In the genomic region with DNA sequence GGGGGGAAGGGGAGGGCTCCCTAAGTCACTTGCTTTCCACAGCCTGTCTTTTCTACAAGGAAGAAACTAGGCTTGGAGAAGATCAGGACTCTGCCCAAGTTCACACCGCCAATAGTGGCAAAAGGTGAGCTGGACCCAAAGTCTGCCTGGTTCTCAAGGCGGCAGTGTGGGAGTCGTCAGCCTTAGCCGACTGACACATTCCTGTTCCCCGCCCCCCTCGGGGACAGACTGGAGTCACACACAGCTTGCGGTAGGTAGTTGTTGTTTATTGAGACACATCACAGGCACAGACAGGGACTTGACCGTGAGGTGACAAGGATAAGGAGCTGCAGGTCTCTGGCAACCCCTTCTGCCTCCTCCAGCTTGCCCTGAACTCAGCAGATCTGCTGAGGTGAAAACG, we compare ENCODE assay signal across 15 mouse cellular contexts. TPM values are rescaled to one million over a fixed set of nuclear protein-coding genes. Genes with fewer than 3 reads are reported as not detected.
A peak's percentile ranks its signal among the peaks of the same experiment; 100 is the strongest.
DNase-seq lines count a peak whose midpoint lies in the region; ATAC-seq and TF ChIP-seq lines count a peak whose summit lies in the region.
"Had no signal": no experiment of that assay in that cellular context is flagged by ENCODE, and none has a peak within 500 bp of the region (broad histone marks: within the 10 kb centered on the region; RNA-seq: fewer than 3 reads in every experiment).

No protein-coding gene starts in this region.

- H3K9ac ChIP-seq in heart, postnatal 0 days (replicated peaks; ENCODE audit: low read depth, low read length): no peak overlapping the region
- no peak overlapping the region for H3K9ac ChIP-seq in neural tube, embryonic 15.5 days (replicated peaks)
- H3K9ac ChIP-seq in intestine, embryonic 16.5 days (ENCODE audit: low read depth, low read length): peak overlapping the region; percentile 54; the same call in 1 of the 2 replicates
- peak overlapping the region; percentile 48; the same call in 1 of the 2 replicates for H3K9ac ChIP-seq in stomach, postnatal 0 days (ENCODE audit: low read length)
- H3K9ac ChIP-seq: embryonic facial prominence, embryonic 15.5 days had no signal

- H3K36me3 ChIP-seq in heart, postnatal 0 days (replicated peaks; ENCODE audit: control insufficient read depth, insufficient read depth, low read length): no peaks in the 10 kb centered on the region
- no peaks in the 10 kb centered on the region for H3K36me3 ChIP-seq in neural tube, embryonic 15.5 days
- no peaks in the 10 kb centered on the region for H3K36me3 ChIP-seq in intestine, embryonic 16.5 days (ENCODE audit: control insufficient read depth, insufficient read depth, low read length)
- H3K36me3 ChIP-seq in stomach, postnatal 0 days (ENCODE audit: control insufficient read depth, insufficient read depth, low read length): no peaks in the 10 kb centered on the region
- H3K36me3 ChIP-seq: embryonic facial prominence, embryonic 15.5 days; G1E had no signal

- H3K27ac ChIP-seq in heart, postnatal 0 days (ENCODE audit: low read depth): no peak overlapping the region
- H3K27ac ChIP-seq in neural tube, embryonic 15.5 days (replicated peaks): no peak overlapping the region
- H3K27ac ChIP-seq in intestine, embryonic 16.5 days (ENCODE audit: low read length): no peak overlapping the region
- H3K27ac ChIP-seq in stomach, postnatal 0 days (replicated peaks): peak overlapping the region; percentile 74
- H3K27ac ChIP-seq: embryonic facial prominence, embryonic 15.5 days had no signal

- no peak for ATAC-seq in heart, postnatal 0 days (ENCODE audit: insufficient read depth, low read depth)
- ATAC-seq in neural tube, embryonic 15.5 days (ENCODE audit: low FRiP score): no peak
- ATAC-seq in intestine, embryonic 16.5 days: peak; percentile 58
- peak; percentile 56 for ATAC-seq in stomach, postnatal 0 days (ENCODE audit: low FRiP score, low TSS enrichment)

- no peak for TF ChIP-seq EP300 in heart, postnatal 0 days (IDR thresholded peaks at IDR 0.05; ENCODE audit: low read depth)
- no peak for TF ChIP-seq EP300 in stomach, postnatal 0 days (optimal IDR thresholded peaks at IDR 0.05)

- no peak for TF ChIP-seq CTCF in heart, postnatal 0 days (IDR thresholded peaks at IDR 0.05; ENCODE audit: low read depth)
- no peak for TF ChIP-seq CTCF in stomach, postnatal 0 days (IDR thresholded peaks at IDR 0.05; ENCODE audit: low read depth)

- intact Hi-C loops in heart, postnatal 14 days (cut with DNase I): no loop called here
- intact Hi-C loops in gastrocnemius, postnatal 14 days (cut with DNase I; ENCODE audit: low total_unique reads): no loop called here

- WGBS in heart, postnatal 0 days: 15% methylated on average over 9 of the region's 9 CpGs
- WGBS in neural tube, embryonic 15.5 days: 19% methylated on average over 9 of the region's 9 CpGs
- 22% methylated on average over 9 of the region's 9 CpGs for WGBS in intestine, embryonic 16.5 days
- 19% methylated on average over 9 of the region's 9 CpGs for WGBS in stomach, postnatal 0 days

- peak overlapping the region; percentile 61; the same call in 1 of the 2 replicates for H3K4me2 ChIP-seq in heart, postnatal 0 days (ENCODE audit: low read depth, low read length)
- H3K4me2 ChIP-seq in neural tube, embryonic 15.5 days: no peak overlapping the region
- H3K4me2 ChIP-seq in intestine, embryonic 16.5 days (ENCODE audit: low read depth, low read length): peak overlapping the region; percentile 68
- peak overlapping the region; percentile 47 for H3K4me2 ChIP-seq in stomach, postnatal 0 days (replicated peaks; ENCODE audit: low read depth)

- peaks cover 28% of the 10 kb centered on the region for H3K27me3 ChIP-seq in heart, postnatal 0 days (ENCODE audit: control insufficient read depth, insufficient read depth, low read length)
- H3K27me3 ChIP-seq in neural tube, embryonic 15.5 days (replicated peaks): peaks cover 17% of the 10 kb centered on the region; the same call in 1 of the 2 replicates
- H3K27me3 ChIP-seq in intestine, embryonic 16.5 days (replicated peaks; ENCODE audit: control insufficient read depth, insufficient read depth, low read length): no peaks in the 10 kb centered on the region
- H3K27me3 ChIP-seq in stomach, postnatal 0 days (ENCODE audit: control insufficient read depth, insufficient read depth, low read length): no peaks in the 10 kb centered on the region

- H3K4me1 ChIP-seq in heart, postnatal 0 days (ENCODE audit: control insufficient read depth, insufficient read depth): peaks cover 5% of the 10 kb centered on the region; the same call in 1 of the 2 replicates
- H3K4me1 ChIP-seq in neural tube, embryonic 15.5 days: peaks cover 18% of the 10 kb centered on the region; the same call in 1 of the 2 replicates
- peaks cover 9% of the 10 kb centered on the region for H3K4me1 ChIP-seq in intestine, embryonic 16.5 days (ENCODE audit: control insufficient read depth, insufficient read depth, low read length)
- no peaks in the 10 kb centered on the region; the same call in 1 of the 2 replicates for H3K4me1 ChIP-seq in stomach, postnatal 0 days (replicated peaks; ENCODE audit: control insufficient read depth, insufficient read depth)

- H3K9me3 ChIP-seq in heart, postnatal 0 days (replicated peaks; ENCODE audit: control insufficient read depth, low read length): no peaks in the 10 kb centered on the region
- H3K9me3 ChIP-seq in neural tube, embryonic 15.5 days (replicated peaks): no peaks in the 10 kb centered on the region
- no peaks in the 10 kb centered on the region for H3K9me3 ChIP-seq in intestine, embryonic 16.5 days (ENCODE audit: control insufficient read depth, low read length)
- H3K9me3 ChIP-seq in stomach, postnatal 0 days (ENCODE audit: control insufficient read depth, low read length): no peaks in the 10 kb centered on the region
- H3K9me3 ChIP-seq: embryonic facial prominence, embryonic 15.5 days had no signal

- H3K4me3 ChIP-seq in heart, postnatal 0 days (ENCODE audit: low read depth, low read length): peak overlapping the region; percentile 37; the same call in 1 of the 2 replicates
- H3K4me3 ChIP-seq in neural tube, embryonic 15.5 days (replicated peaks): no peak overlapping the region
- H3K4me3 ChIP-seq in intestine, embryonic 16.5 days (ENCODE audit: low read length): no peak overlapping the region; the same call in 1 of the 2 replicates
- H3K4me3 ChIP-seq in stomach, postnatal 0 days (ENCODE audit: low read depth, low read length): peak overlapping the region; percentile 27
- H3K4me3 ChIP-seq: myocyte had no signal

- no peak for DNase-seq in heart, postnatal 0 days (ENCODE audit: low spot score)
- no peak for DNase-seq in heart, postnatal 14 days
- DNase-seq in neural tube, embryonic 10.5 days (ENCODE audit: extremely low spot score, low spot score): peak; percentile 26
- DNase-seq in stomach, postnatal 0 days (ENCODE audit: low spot score): peak; percentile 74
- no peak for DNase-seq in gastrocnemius, postnatal 14 days
- DNase-seq in layer of hippocampus, postnatal 14 days (ENCODE audit: low spot score in 2 of 2): no peak
- DNase-seq: right cerebral cortex, postnatal 14 days had no signal

RNA-seq across cellular contexts. Expression of a gene that starts 4.6 kb away (rescaled TPM):
- total RNA-seq in heart, postnatal 0 days (2014; rRNA removed; ENCODE audit: low replicate concordance): 5.4 TPM in 1 of 2 replicates, not detected in the other
- polyA plus RNA-seq in heart, postnatal 0 days (2015; fragmentation: Nextera tagmentation; extraction: Ambion mirVana): 0.12 TPM in 1 of 2 replicates, not detected in the other
- not detected for total RNA-seq in heart, postnatal 14 days (2021)
- 2.8 and 3.4 TPM in 2 replicates for polyA plus RNA-seq in neural tube, embryonic 15.5 days (2015; fragmentation: Nextera tagmentation; extraction: Ambion mirVana)
- polyA plus RNA-seq in intestine, embryonic 16.5 days (2015; fragmentation: Nextera tagmentation; extraction: Ambion mirVana): 1.0 TPM in 1 of 2 replicates, not detected in the other
- 4,471 and 4,814 TPM in 2 replicates for polyA plus RNA-seq in stomach, postnatal 0 days (2015; fragmentation: Nextera tagmentation; extraction: Ambion mirVana)
- under 1 TPM in 1 of 2 experiments, not detected in 1; 0.16 TPM for total RNA-seq in gastrocnemius, postnatal 14 days (2021)
- total RNA-seq in layer of hippocampus, postnatal 14 days (2021): not detected
- total RNA-seq: granulocyte monocyte progenitor cell, adult 5-6 weeks; left cerebral cortex, postnatal 14 days had no signal
- polyA plus RNA-seq: G1E, myocyte had no signal

RNA-seq across cellular contexts. Expression of a gene that starts 11.0 kb away (rescaled TPM):
- not detected in 2 replicates for total RNA-seq in heart, postnatal 0 days (2014; rRNA removed; ENCODE audit: low replicate concordance)
- 0.31 and 0.44 TPM in 2 replicates for polyA plus RNA-seq in heart, postnatal 0 days (2015; fragmentation: Nextera tagmentation; extraction: Ambion mirVana)
- under 1 TPM; 0.26 to 0.34 TPM for total RNA-seq in heart, postnatal 14 days (2021)
- 0.23 and 0.27 TPM in 2 replicates for polyA plus RNA-seq in neural tube, embryonic 15.5 days (2015; fragmentation: Nextera tagmentation; extraction: Ambion mirVana)
- polyA plus RNA-seq in intestine, embryonic 16.5 days (2015; fragmentation: Nextera tagmentation; extraction: Ambion mirVana): 0.06 TPM in 1 of 2 replicates, not detected in the other
- 12.2 and 14.3 TPM in 2 replicates for polyA plus RNA-seq in stomach, postnatal 0 days (2015; fragmentation: Nextera tagmentation; extraction: Ambion mirVana)
- not detected for total RNA-seq in gastrocnemius, postnatal 14 days (2021)
- total RNA-seq in layer of hippocampus, postnatal 14 days (2021): under 1 TPM in 1 of 2 experiments, not detected in 1; 0.44 TPM
- total RNA-seq: G1E; granulocyte monocyte progenitor cell, adult 5-6 weeks; left cerebral cortex, postnatal 14 days had no signal
- polyA plus RNA-seq: G1E had no signal

RNA-seq across cellular contexts. Expression of a gene that starts 25.0 kb away (rescaled TPM):
- not detected in 2 replicates for total RNA-seq in heart, postnatal 0 days (2014; rRNA removed; ENCODE audit: low replicate concordance)
- not detected in 2 replicates for polyA plus RNA-seq in heart, postnatal 0 days (2015; fragmentation: Nextera tagmentation; extraction: Ambion mirVana)
- not detected for total RNA-seq in heart, postnatal 14 days (2021)
- 0.05 TPM in 2 replicates for polyA plus RNA-seq in neural tube, embryonic 15.5 days (2015; fragmentation: Nextera tagmentation; extraction: Ambion mirVana)
- 0.07 and 0.17 TPM in 2 replicates for polyA plus RNA-seq in intestine, embryonic 16.5 days (2015; fragmentation: Nextera tagmentation; extraction: Ambion mirVana)
- polyA plus RNA-seq in stomach, postnatal 0 days (2015; fragmentation: Nextera tagmentation; extraction: Ambion mirVana): 49.3 and 73.4 TPM in 2 replicates
- not detected for total RNA-seq in gastrocnemius, postnatal 14 days (2021)
- total RNA-seq in layer of hippocampus, postnatal 14 days (2021): not detected
- total RNA-seq: granulocyte monocyte progenitor cell, adult 5-6 weeks; left cerebral cortex, postnatal 14 days had no signal
- polyA plus RNA-seq: G1E, myocyte had no signal

RNA-seq across cellular contexts. Expression of a gene that starts 36.4 kb away (rescaled TPM):
- total RNA-seq in heart, postnatal 0 days (2014; rRNA removed; ENCODE audit: low replicate concordance): not detected in 2 replicates
- not detected in 2 replicates for polyA plus RNA-seq in heart, postnatal 0 days (2015; fragmentation: Nextera tagmentation; extraction: Ambion mirVana)
- not detected for total RNA-seq in heart, postnatal 14 days (2021)
- not detected in 2 replicates for polyA plus RNA-seq in neural tube, embryonic 15.5 days (2015; fragmentation: Nextera tagmentation; extraction: Ambion mirVana)
- not detected in 2 replicates for polyA plus RNA-seq in intestine, embryonic 16.5 days (2015; fragmentation: Nextera tagmentation; extraction: Ambion mirVana)
- polyA plus RNA-seq in stomach, postnatal 0 days (2015; fragmentation: Nextera tagmentation; extraction: Ambion mirVana): 1.9 and 2.2 TPM in 2 replicates
- total RNA-seq in gastrocnemius, postnatal 14 days (2021): not detected
- not detected for total RNA-seq in layer of hippocampus, postnatal 14 days (2021)
- total RNA-seq: granulocyte monocyte progenitor cell, adult 5-6 weeks; left cerebral cortex, postnatal 14 days had no signal
- polyA plus RNA-seq: brain, embryonic 14.5 days; G1E; myocyte had no signal

RNA-seq across cellular contexts. Expression of a gene that starts 59.6 kb away (rescaled TPM):
- not detected in 2 replicates for total RNA-seq in heart, postnatal 0 days (2014; rRNA removed; ENCODE audit: low replicate concordance)
- not detected in 2 replicates for polyA plus RNA-seq in heart, postnatal 0 days (2015; fragmentation: Nextera tagmentation; extraction: Ambion mirVana)
- not detected for total RNA-seq in heart, postnatal 14 days (2021)
- 0.29 and 0.54 TPM in 2 replicates for polyA plus RNA-seq in neural tube, embryonic 15.5 days (2015; fragmentation: Nextera tagmentation; extraction: Ambion mirVana)
- polyA plus RNA-seq in intestine, embryonic 16.5 days (2015; fragmentation: Nextera tagmentation; extraction: Ambion mirVana): 0.13 TPM in 1 of 2 replicates, not detected in the other
- polyA plus RNA-seq in stomach, postnatal 0 days (2015; fragmentation: Nextera tagmentation; extraction: Ambion mirVana): 5.1 and 5.3 TPM in 2 replicates
- not detected for total RNA-seq in gastrocnemius, postnatal 14 days (2021)
- total RNA-seq in layer of hippocampus, postnatal 14 days (2021): 1 to 10 TPM; 7.2 to 9.4 TPM
- total RNA-seq: granulocyte monocyte progenitor cell, adult 5-6 weeks had no signal
- polyA plus RNA-seq: G1E, myocyte had no signal

Comparison
In these comparisons a context has a peak if more than half of its experiments do, and no peak if none do; other contexts are left out.
1. ATAC-seq: peak in intestine, embryonic 16.5 days (single experiment) and stomach, postnatal 0 days (single experiment); none in heart, postnatal 0 days (single experiment) and neural tube, embryonic 15.5 days (single experiment).
2. DNase-seq: peak in neural tube, embryonic 10.5 days (single experiment) and stomach, postnatal 0 days (single experiment); none in heart, postnatal 0 days (single experiment), heart, postnatal 14 days (0 of 2), gastrocnemius, postnatal 14 days (single experiment) and layer of hippocampus, postnatal 14 days (0 of 2).
3. H3K4me3 ChIP-seq: peak in heart, postnatal 0 days (single experiment) and stomach, postnatal 0 days (single experiment); none in neural tube, embryonic 15.5 days (single experiment) and intestine, embryonic 16.5 days (single experiment).
4. H3K9ac ChIP-seq: peak in intestine, embryonic 16.5 days (single experiment) and stomach, postnatal 0 days (single experiment); none in heart, postnatal 0 days (single experiment) and neural tube, embryonic 15.5 days (single experiment).